Mouse (Mus musculus) midbrain, embryonic 11.5 days (tissue): ENCODE data around the gene Tmc6. TPM values are rescaled to one million over a fixed set of nuclear protein-coding genes. Genes with fewer than 3 reads are reported as not detected.
"Not testable (repeated sequence)": the region's sequence is repeated elsewhere in the genome, so short reads cannot be mapped to it uniquely, and the experiment has no call there.

Experiments used
- ATAC-seq: fragments of 200-750 bp; cut with Nextera tagmentation; 2 replicates; pipeline ENCODE4 v1.8.0; 2017; ENCODE audit warnings: moderate TSS enrichment, moderate library complexity; ENCODE audit not compliant: low FRiP score
- DNase-seq: peaks from one replicate; pipeline ENCODE4 v3.0.0; 2015; ENCODE audit warnings: low spot score; ENCODE audit errors: missing footprints
- H3K27ac ChIP-seq: fragments of 300-500 bp; sonication (generic); 2 replicates; pipeline ENCODE4 v1.5.1; 2014; ENCODE audit warnings: low read depth, low read length
- H3K27me3 ChIP-seq: fragments of 300-500 bp; sonication (generic); 2 replicates; pipeline ENCODE4 v1.6.1; 2014; ENCODE audit warnings: mild to moderate bottlenecking, low read length, moderate library complexity, mixed read lengths; ENCODE audit not compliant: control insufficient read depth, insufficient read depth
- H3K36me3 ChIP-seq: fragments of 300-500 bp; sonication (generic); 2 replicates; pipeline ENCODE4 v1.6.1; 2014; ENCODE audit warnings: mild to moderate bottlenecking, low read length, moderate library complexity, mixed read lengths; ENCODE audit not compliant: control insufficient read depth, insufficient read depth
- H3K4me1 ChIP-seq: fragments of 300-500 bp; sonication (generic); 2 replicates; pipeline ENCODE4 v1.6.1; 2014; ENCODE audit warnings: low read length; ENCODE audit not compliant: control insufficient read depth, insufficient read depth
- H3K4me2 ChIP-seq: fragments of 300-500 bp; sonication (generic); 2 replicates; pipeline ENCODE4 v1.6.1; 2014; ENCODE audit warnings: mild to moderate bottlenecking, moderate library complexity
- H3K4me3 ChIP-seq: fragments of 300-500 bp; sonication (generic); 2 replicates; pipeline ENCODE4 v1.5.1; 2014; ENCODE audit warnings: low read depth, low read length
- H3K9ac ChIP-seq: fragments of 300-500 bp; sonication (generic); 2 replicates; pipeline ENCODE4 v1.6.1; 2014; ENCODE audit warnings: low read length
- H3K9me3 ChIP-seq: fragments of 300-500 bp; sonication (generic); 2 replicates; pipeline ENCODE4 v1.6.1; 2016; ENCODE audit warnings: low read length; ENCODE audit not compliant: control insufficient read depth
- WGBS: fragments of 180-500 bp; shearing (Covaris S2); extraction: QIAGEN DNeasy Blood & Tissue Kit; methylation state at CpG from one replicate; pipeline ENCODE4 v1.1.7; 2014; 5-methylcytosine and 5-hydroxymethylcytosine counted together
- polyA plus RNA-seq: library from polyadenylated mRNA; unstranded; fragments of >200 nt; fragmentation: Nextera tagmentation; extraction: Ambion mirVana; gene quantifications from 2 replicates; pipeline ENCODE4 v1.2.1, GENCODE M21; 2014

The Tmc6 gene
- polyA plus RNA-seq, 1 experiment from 2014 or later: 4.5 TPM

DNA sequence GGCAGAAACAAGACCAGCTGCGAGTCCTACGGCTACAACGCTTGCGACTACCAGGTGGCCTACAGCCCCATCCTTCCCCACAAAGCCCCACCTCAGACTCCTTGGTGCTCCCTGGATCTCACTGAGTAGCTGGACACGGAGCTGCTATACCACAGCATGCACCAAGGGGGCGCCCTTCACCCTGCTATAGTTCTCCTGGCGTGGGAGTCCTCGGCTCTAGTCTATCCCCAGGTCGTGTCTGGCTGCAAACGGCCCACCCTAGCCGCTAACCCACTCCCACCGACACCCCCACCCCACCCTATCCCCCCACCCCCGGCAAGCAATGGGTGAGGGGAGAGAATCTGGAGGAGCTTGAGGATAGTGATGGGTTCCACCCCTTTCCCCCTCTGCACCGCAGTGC is 8.3 kb upstream of the Tmc6 start:
- Histone ChIP-seq H3K36me3 (no peaks in the 10 kb centered on the region), H3K4me2 (peak overlapping the region; percentile 6; the same call in 1 of the 2 replicates), H3K27ac (no peak overlapping the region), H3K4me1 (no peaks in the 10 kb centered on the region), H3K4me3 (no peak overlapping the region), H3K9me3 (no peaks in the 10 kb centered on the region), H3K27me3 (peaks cover 8% of the 10 kb centered on the region), H3K9ac (no peak overlapping the region)
- DNase-seq (peak; percentile 93), ATAC-seq (peak; percentile 42; the same call in 1 of the 2 replicates)
- WGBS: 5% methylated on average over 14 of the region's 14 CpGs

GRCm38 (mm10) chr11:117788481-117788880 is 6.5 kb upstream of the Tmc6 start:
- WGBS: 84% methylated on average over 7 of the region's 7 CpGs
- not testable (repeated sequence) for ATAC-seq, H3K4me1 ChIP-seq, H3K27ac ChIP-seq, H3K9me3 ChIP-seq, H3K4me3 ChIP-seq, DNase-seq, H3K9ac ChIP-seq, H3K4me2 ChIP-seq, H3K36me3 ChIP-seq
- peaks cover 19% of the 10 kb centered on the region for H3K27me3 ChIP-seq

DNA sequence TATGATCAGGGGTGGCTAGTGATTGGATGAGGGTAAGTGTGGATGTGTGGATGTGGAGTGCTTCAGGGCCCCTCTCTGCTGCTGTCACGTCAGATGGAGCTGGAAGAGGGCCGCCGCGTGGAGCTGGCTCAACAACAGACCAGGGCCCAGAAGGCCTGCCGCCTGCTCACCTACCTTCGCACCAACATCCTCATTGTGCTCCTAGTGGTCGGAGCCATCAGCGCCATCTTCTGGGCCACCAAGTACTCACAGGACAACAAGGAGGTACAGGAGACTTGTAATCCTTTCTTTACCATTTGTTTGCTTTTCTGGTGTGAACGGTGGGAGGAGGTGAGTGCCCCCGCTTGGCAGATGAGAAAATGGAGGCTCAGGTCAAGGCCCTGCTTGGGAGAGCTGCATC is 4.3 kb upstream of the Tmc6 start:
- ATAC-seq (peak; percentile 13; the same call in 1 of the 2 replicates), DNase-seq (no peak)
- Histone ChIP-seq H3K4me3 (no peak overlapping the region), H3K4me1 (no peaks in the 10 kb centered on the region), H3K4me2 (no peak overlapping the region), H3K9me3 (no peaks in the 10 kb centered on the region), H3K27me3 (peaks cover 36% of the 10 kb centered on the region), H3K27ac (no peak overlapping the region), H3K9ac (no peak overlapping the region), H3K36me3 (no peaks in the 10 kb centered on the region)
- WGBS: 8% methylated on average over 10 of the region's 10 CpGs

GRCm38 (mm10) chr11:117783683-117784309 is 1.8 kb upstream of the Tmc6 start:
- no peak for DNase-seq
- ATAC-seq: no peak
- 31% methylated on average over 10 of the region's 10 CpGs for WGBS
- H3K27ac ChIP-seq: no peak overlapping the region
- H3K9me3 ChIP-seq: no peaks in the 10 kb centered on the region
- H3K27me3 ChIP-seq: peaks cover 47% of the 10 kb centered on the region
- H3K36me3 ChIP-seq: no peaks in the 10 kb centered on the region
- H3K4me3 ChIP-seq: no peak overlapping the region
- H3K4me2 ChIP-seq: peak overlapping the region; percentile 58
- peaks cover 17% of the 10 kb centered on the region for H3K4me1 ChIP-seq
- no peak overlapping the region for H3K9ac ChIP-seq

- H3K4me1 ChIP-seq: peaks cover 17% of the 10 kb centered on the region
- H3K9ac ChIP-seq: peak overlapping the region; percentile 42; the same call in 1 of the 2 replicates
- ATAC-seq (peak; percentile 39; the same call in 1 of the 2 replicates), DNase-seq (peak; percentile 94)
- H3K36me3 ChIP-seq: no peaks in the 10 kb centered on the region
- H3K9me3 ChIP-seq: no peaks in the 10 kb centered on the region
- peak overlapping the region; percentile 14 for H3K4me3 ChIP-seq
- H3K4me2 ChIP-seq: peak overlapping the region; percentile 58
- 3% methylated on average over 31 of the region's 31 CpGs for WGBS
- H3K27ac ChIP-seq: no peak overlapping the region
- H3K27me3 ChIP-seq: peaks cover 47% of the 10 kb centered on the region
These were observed 1.1 kb upstream of the Tmc6 start for GRCm38 (mm10) chr11:117783089-117783488.

DNA sequence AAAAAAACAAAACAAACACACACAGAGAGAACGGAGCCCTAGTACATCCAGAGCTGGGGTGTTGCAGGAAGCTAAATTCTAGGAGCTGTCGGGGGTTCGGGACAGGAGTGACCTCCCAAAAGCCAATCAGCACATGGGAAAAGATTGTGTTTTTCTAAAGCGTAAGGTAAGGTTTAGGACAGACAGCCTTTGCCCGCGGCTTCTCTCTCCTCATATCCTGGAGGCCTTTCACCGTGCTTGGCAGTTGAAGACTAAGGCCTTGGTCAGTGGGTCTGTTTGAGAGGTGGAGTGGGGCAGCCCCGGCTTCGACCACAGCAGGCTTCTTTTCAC is 672 bp upstream of the Tmc6 start:
- ATAC-seq (no peak), DNase-seq (no peak)
- peaks cover 47% of the 10 kb centered on the region for H3K27me3 ChIP-seq
- no peak overlapping the region for H3K27ac ChIP-seq
- peak overlapping the region; percentile 14 for H3K4me3 ChIP-seq
- H3K9ac ChIP-seq: peak overlapping the region; percentile 42; the same call in 1 of the 2 replicates
- H3K4me2 ChIP-seq: peak overlapping the region; percentile 58
- peaks cover 17% of the 10 kb centered on the region for H3K4me1 ChIP-seq
- no peaks in the 10 kb centered on the region for H3K36me3 ChIP-seq
- 42% methylated on average over 9 of the region's 9 CpGs for WGBS
- no peaks in the 10 kb centered on the region for H3K9me3 ChIP-seq

- 21% methylated on average over 18 of the region's 18 CpGs for WGBS
- peaks cover 17% of the 10 kb centered on the region for H3K4me1 ChIP-seq
- H3K4me3 ChIP-seq: no peak overlapping the region
These were observed 688 bp downstream of the Tmc6 start for GRCm38 (mm10) chr11:117781199-117781821.

GRCm38 (mm10) chr11:117780582-117781111 is 1.4 kb downstream of the Tmc6 start:
- Histone ChIP-seq H3K4me3 (peak overlapping the region; percentile 30), H3K9ac (peak overlapping the region; percentile 65), H3K27me3 (peaks cover 47% of the 10 kb centered on the region), H3K36me3 (no peaks in the 10 kb centered on the region), H3K4me1 (peaks cover 17% of the 10 kb centered on the region), H3K4me2 (peak overlapping the region; percentile 53), H3K9me3 (no peaks in the 10 kb centered on the region), H3K27ac (no peak overlapping the region)
- peak; percentile 28 for ATAC-seq
- peak; percentile 92 for DNase-seq
- WGBS: 3% methylated on average over 19 of the region's 19 CpGs

More at GRCm38 (mm10) chr11:117781199-117781821, 688 bp downstream of the Tmc6 start:
- Histone ChIP-seq H3K27me3 (peaks cover 47% of the 10 kb centered on the region), H3K9me3 (no peaks in the 10 kb centered on the region), H3K36me3 (no peaks in the 10 kb centered on the region), H3K27ac (peak overlapping the region; percentile 47), H3K9ac (no peak overlapping the region), H3K4me2 (peak overlapping the region; percentile 53)
- peak; percentile 87 for DNase-seq
- no peak for ATAC-seq

DNA sequence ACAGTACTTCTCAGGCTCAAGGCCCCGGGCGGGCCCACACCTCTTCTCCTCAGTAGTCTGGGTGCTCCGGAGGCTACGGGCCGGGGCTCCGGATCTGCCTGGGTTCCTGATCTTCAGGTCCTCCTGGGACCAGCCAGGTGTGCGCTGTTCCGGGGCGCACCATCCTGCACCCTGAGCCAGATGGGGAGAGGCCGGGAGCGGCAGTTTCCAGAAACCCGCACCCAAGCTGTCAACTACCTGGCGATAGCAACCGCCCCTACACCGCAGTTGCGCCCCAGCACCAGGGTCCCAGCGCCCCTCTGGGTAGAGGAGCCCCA is 1.8 kb downstream of the Tmc6 start:
- peak overlapping the region; percentile 53 for H3K4me2 ChIP-seq
- H3K9ac ChIP-seq: peak overlapping the region; percentile 65
- peak overlapping the region; percentile 30 for H3K4me3 ChIP-seq
- peak overlapping the region; percentile 57 for H3K27ac ChIP-seq
- peaks cover 17% of the 10 kb centered on the region for H3K4me1 ChIP-seq
- WGBS: under 1% methylated on average over 15 of the region's 17 CpGs
- no peak for DNase-seq
- no peaks in the 10 kb centered on the region for H3K36me3 ChIP-seq
- H3K9me3 ChIP-seq: no peaks in the 10 kb centered on the region
- peaks cover 47% of the 10 kb centered on the region for H3K27me3 ChIP-seq
- no peak for ATAC-seq
